Mouse (Mus musculus): Measurements from ENCODE around the gene Teddm2. TPM values are rescaled to one million over a fixed set of nuclear protein-coding genes. Genes with fewer than 3 reads are reported as not detected.

The Teddm2 gene
- polyA plus RNA-seq (2016; fragmentation: Nextera tagmentation; extraction: Ambion mirVana), result 0.54 and 0.66 TPM in 2 replicates

GRCm38 (mm10) chr1:153899731-153900380, at the start of gene Teddm2, which contains the start of gene Glul:
Teddm2 (minus strand) TSS chr1:153900228.
Glul (plus strand) TSS chr1:153899944.
- Histone ChIP-seq H3K36me3 (peaks cover 22% of the 10 kb centered on the region), H3K9ac (peak within 1 kb of the TSS; percentile 78), H3K27me3 (replicated peaks) (no peaks in the 10 kb centered on the region), H3K27ac (peak within 1 kb of the TSS; percentile 83), H3K9me3 (no peaks in the 10 kb centered on the region), H3K4me1 (peaks cover 28% of the 10 kb centered on the region), H3K4me2 (replicated peaks) (peak within 1 kb of the TSS; percentile 80), H3K4me3 (peak within 1 kb of the TSS; percentile 82)
- WGBS, result under 1% methylated on average over 51 of the region's 51 CpGs
- ATAC-seq (ENCODE audit: low FRiP score, low read depth), result peak; percentile 97

- Histone ChIP-seq H3K27me3 (replicated peaks) (no peaks in the 10 kb centered on the region), H3K4me1 (peaks cover 9% of the 10 kb centered on the region), H3K9ac (no peak overlapping the region), H3K27ac (no peak overlapping the region), H3K4me3 (no peak overlapping the region), H3K4me2 (replicated peaks) (no peak overlapping the region), H3K36me3 (no peaks in the 10 kb centered on the region), H3K9me3 (no peaks in the 10 kb centered on the region)
- ATAC-seq (ENCODE audit: low FRiP score, low read depth), result no peak
- 97% methylated on average over 6 of the region's 6 CpGs for WGBS
Observed at GRCm38 (mm10) chr1:153947837-153948236, 47.8 kb upstream of the Teddm2 start.

- H3K4me2 ChIP-seq (replicated peaks), result no peak overlapping the region
- ATAC-seq (ENCODE audit: low FRiP score, low read depth), result 0 out of 2 replicates have a peak, but pooled peaks have one; percentile 44
- H3K4me1 ChIP-seq, result peaks cover 9% of the 10 kb centered on the region
- no peaks in the 10 kb centered on the region for H3K27me3 ChIP-seq (replicated peaks)
- 19% methylated on average over 7 of the region's 7 CpGs for WGBS
- no peaks in the 10 kb centered on the region for H3K9me3 ChIP-seq
- H3K27ac ChIP-seq, result no peak overlapping the region
- H3K4me3 ChIP-seq, result no peak overlapping the region
- no peaks in the 10 kb centered on the region for H3K36me3 ChIP-seq
- H3K9ac ChIP-seq, result no peak overlapping the region
Observed at GRCm38 (mm10) chr1:153946971-153947370, 46.9 kb upstream of the Teddm2 start.

GRCm38 (mm10) chr1:153945181-153945580, 45.2 kb upstream of the Teddm2 start:
- Histone ChIP-seq H3K9ac (no peak overlapping the region), H3K4me3 (no peak overlapping the region), H3K27me3 (replicated peaks) (no peaks in the 10 kb centered on the region), H3K4me2 (replicated peaks) (no peak overlapping the region), H3K27ac (no peak overlapping the region), H3K36me3 (no peaks in the 10 kb centered on the region), H3K4me1 (peaks cover 9% of the 10 kb centered on the region), H3K9me3 (no peaks in the 10 kb centered on the region)
- no peak for ATAC-seq (ENCODE audit: low FRiP score, low read depth)
- WGBS, result 67% methylated on average over 5 of the region's 5 CpGs

GRCm38 (mm10) chr1:153940986-153941385, 41.0 kb upstream of the Teddm2 start:
- WGBS, result 85% methylated on average over 2 of the region's 2 CpGs
- Histone ChIP-seq H3K9ac (no peak overlapping the region), H3K27me3 (replicated peaks) (no peaks in the 10 kb centered on the region), H3K27ac (no peak overlapping the region), H3K4me1 (no peaks in the 10 kb centered on the region), H3K9me3 (no peaks in the 10 kb centered on the region), H3K4me3 (no peak overlapping the region), H3K36me3 (no peaks in the 10 kb centered on the region), H3K4me2 (replicated peaks) (no peak overlapping the region)
- no peak for ATAC-seq (ENCODE audit: low FRiP score, low read depth)

- WGBS, result 95% methylated on average over 2 of the region's 2 CpGs
- Histone ChIP-seq H3K27ac (no peak overlapping the region), H3K9me3 (no peaks in the 10 kb centered on the region), H3K4me1 (no peaks in the 10 kb centered on the region), H3K36me3 (no peaks in the 10 kb centered on the region), H3K4me3 (no peak overlapping the region), H3K9ac (no peak overlapping the region), H3K27me3 (replicated peaks) (no peaks in the 10 kb centered on the region), H3K4me2 (replicated peaks) (no peak overlapping the region)
- ATAC-seq (ENCODE audit: low FRiP score, low read depth), result no peak
Observed at GRCm38 (mm10) chr1:153937025-153937424, 37.0 kb upstream of the Teddm2 start.

GRCm38 (mm10) chr1:153935844-153936380, 35.9 kb upstream of the Teddm2 start:
- no peak overlapping the region for H3K4me2 ChIP-seq (replicated peaks)
- H3K9me3 ChIP-seq, result no peaks in the 10 kb centered on the region
- H3K4me1 ChIP-seq, result no peaks in the 10 kb centered on the region
- H3K4me3 ChIP-seq, result no peak overlapping the region
- H3K27ac ChIP-seq, result no peak overlapping the region
- no peaks in the 10 kb centered on the region for H3K27me3 ChIP-seq (replicated peaks)
- H3K36me3 ChIP-seq, result no peaks in the 10 kb centered on the region
- no peak for ATAC-seq (ENCODE audit: low FRiP score, low read depth)
- WGBS, result 82% methylated on average over 12 of the region's 12 CpGs
- no peak overlapping the region for H3K9ac ChIP-seq

- Histone ChIP-seq H3K4me2 (replicated peaks) (no peak overlapping the region), H3K27ac (no peak overlapping the region), H3K9me3 (no peaks in the 10 kb centered on the region), H3K4me1 (no peaks in the 10 kb centered on the region), H3K4me3 (no peak overlapping the region), H3K9ac (no peak overlapping the region), H3K36me3 (no peaks in the 10 kb centered on the region), H3K27me3 (replicated peaks) (no peaks in the 10 kb centered on the region)
- no peak for ATAC-seq (ENCODE audit: low FRiP score, low read depth)
- 79% methylated on average over 1 of the region's 1 CpGs for WGBS
Observed at GRCm38 (mm10) chr1:153933772-153934171, 33.7 kb upstream of the Teddm2 start.

- Histone ChIP-seq H3K27ac (no peak overlapping the region), H3K4me3 (no peak overlapping the region), H3K27me3 (replicated peaks) (no peaks in the 10 kb centered on the region), H3K36me3 (no peaks in the 10 kb centered on the region), H3K4me1 (no peaks in the 10 kb centered on the region), H3K4me2 (replicated peaks) (no peak overlapping the region), H3K9me3 (no peaks in the 10 kb centered on the region), H3K9ac (no peak overlapping the region)
- WGBS, result 88% methylated on average over 2 of the region's 2 CpGs
- no peak for ATAC-seq (ENCODE audit: low FRiP score, low read depth)
Observed at GRCm38 (mm10) chr1:153930431-153930830, 30.4 kb upstream of the Teddm2 start.

- no peak overlapping the region for H3K4me2 ChIP-seq (replicated peaks)
- H3K27ac ChIP-seq, result no peak overlapping the region
- H3K36me3 ChIP-seq, result no peaks in the 10 kb centered on the region
- H3K9me3 ChIP-seq, result no peaks in the 10 kb centered on the region
- H3K4me3 ChIP-seq, result no peak overlapping the region
- H3K9ac ChIP-seq, result no peak overlapping the region
- no peaks in the 10 kb centered on the region for H3K4me1 ChIP-seq
- ATAC-seq (ENCODE audit: low FRiP score, low read depth), result no peak
- no peaks in the 10 kb centered on the region; the same call in 1 of the 2 replicates for H3K27me3 ChIP-seq (replicated peaks)
- WGBS, result 85% methylated on average over 6 of the region's 6 CpGs
Observed at GRCm38 (mm10) chr1:153924395-153925385, 24.7 kb upstream of the Teddm2 start.

GRCm38 (mm10) chr1:153922571-153923021, 22.6 kb upstream of the Teddm2 start:
- Histone ChIP-seq H3K4me1 (no peaks in the 10 kb centered on the region), H3K4me3 (no peak overlapping the region), H3K27me3 (replicated peaks) (no peaks in the 10 kb centered on the region; the same call in 1 of the 2 replicates), H3K9ac (no peak overlapping the region), H3K9me3 (no peaks in the 10 kb centered on the region), H3K4me2 (replicated peaks) (no peak overlapping the region), H3K27ac (no peak overlapping the region), H3K36me3 (no peaks in the 10 kb centered on the region)
- ATAC-seq (ENCODE audit: low FRiP score, low read depth), result no peak
- 64% methylated on average over 5 of the region's 5 CpGs for WGBS

- Histone ChIP-seq H3K36me3 (no peaks in the 10 kb centered on the region), H3K9ac (no peak overlapping the region), H3K4me2 (replicated peaks) (no peak overlapping the region), H3K4me3 (no peak overlapping the region), H3K27me3 (replicated peaks) (no peaks in the 10 kb centered on the region; the same call in 1 of the 2 replicates), H3K4me1 (no peaks in the 10 kb centered on the region), H3K27ac (no peak overlapping the region), H3K9me3 (no peaks in the 10 kb centered on the region)
- WGBS, result 96% methylated on average over 3 of the region's 3 CpGs
- no peak for ATAC-seq (ENCODE audit: low FRiP score, low read depth)
Observed at GRCm38 (mm10) chr1:153921642-153922041, 21.6 kb upstream of the Teddm2 start.

Measured in neural tube, embryonic 12.5 days (tissue).